Mouse (Mus musculus): ENCODE results near the gene Nsun5.
"Not testable (repeated sequence)": the region's sequence is repeated elsewhere in the genome, so short reads cannot be mapped to it uniquely, and the experiment has no call there.

The Nsun5 gene

GRCm38 (mm10) chr5:135369787-135370654, at the start of gene Nsun5:
Gene Nsun5 (plus strand): TSS chr5:135369953.
- peak; percentile 89 for DNase-seq

- DNase-seq, result no peak
Observed at GRCm38 (mm10) chr5:135322197-135322596, 47.6 kb upstream of the Nsun5 start.

GRCm38 (mm10) chr5:135326121-135326659, 43.6 kb upstream of the Nsun5 start:
- no peak for DNase-seq

GRCm38 (mm10) chr5:135329471-135329870, 40.3 kb upstream of the Nsun5 start:
- DNase-seq, result no peak

GRCm38 (mm10) chr5:135330201-135330600, 39.6 kb upstream of the Nsun5 start:
- DNase-seq, result no peak

- DNase-seq, result no peak
Observed at GRCm38 (mm10) chr5:135331161-135331560, 38.6 kb upstream of the Nsun5 start.

GRCm38 (mm10) chr5:135337575-135337974, 32.2 kb upstream of the Nsun5 start:
- DNase-seq, result no peak

GRCm38 (mm10) chr5:135345989-135346388, 23.8 kb upstream of the Nsun5 start:
- peak; percentile 22 for DNase-seq

GRCm38 (mm10) chr5:135346430-135346829, 23.3 kb upstream of the Nsun5 start:
- DNase-seq, result no peak

GRCm38 (mm10) chr5:135347511-135348011, 22.2 kb upstream of the Nsun5 start:
- DNase-seq, result no peak

- DNase-seq, result no peak
Observed at GRCm38 (mm10) chr5:135349862-135350261, 19.9 kb upstream of the Nsun5 start, which contains the start of gene Fkbp6. Gene Fkbp6 (minus strand): TSS chr5:135350044.

- DNase-seq, result no peak
Observed at GRCm38 (mm10) chr5:135351606-135352005, 18.1 kb upstream of the Nsun5 start.

- DNase-seq, result no peak
Observed at GRCm38 (mm10) chr5:135352995-135353394, 16.8 kb upstream of the Nsun5 start, which contains the start of gene Trim50. Gene Trim50 (plus strand): TSS chr5:135353295.

- no peak for DNase-seq
Observed at GRCm38 (mm10) chr5:135353564-135353963, 16.2 kb upstream of the Nsun5 start.

GRCm38 (mm10) chr5:135356090-135356489, 13.7 kb upstream of the Nsun5 start:
- no peak for DNase-seq

GRCm38 (mm10) chr5:135357556-135357955, 12.2 kb upstream of the Nsun5 start:
- no peak for DNase-seq

GRCm38 (mm10) chr5:135359772-135360171, 10.0 kb upstream of the Nsun5 start:
- DNase-seq, result no peak

- DNase-seq, result no peak
Observed at GRCm38 (mm10) chr5:135362572-135362971, 7.2 kb upstream of the Nsun5 start.

- DNase-seq, result no peak
Observed at GRCm38 (mm10) chr5:135363540-135363939, 6.2 kb upstream of the Nsun5 start.

GRCm38 (mm10) chr5:135367841-135368240, 1.9 kb upstream of the Nsun5 start:
- no peak for DNase-seq

GRCm38 (mm10) chr5:135368312-135368711, 1.4 kb upstream of the Nsun5 start:
- no peak for DNase-seq

GRCm38 (mm10) chr5:135369196-135369595, 557 bp upstream of the Nsun5 start:
- DNase-seq, result not testable (repeated sequence)

- no peak for DNase-seq
Observed at GRCm38 (mm10) chr5:135371195-135371594, 1.4 kb downstream of the Nsun5 start.

- DNase-seq, result no peak
Observed at GRCm38 (mm10) chr5:135373601-135374000, 3.8 kb downstream of the Nsun5 start.
